Mouse (Mus musculus) ovary, postnatal 14 days (tissue): ENCODE data around the gene Cd300lf.

Experiments
- DNase-seq: peaks from one replicate; pipeline ENCODE4 v3.0.0; 2022; ENCODE audit warnings: low spot score

The Cd300lf gene

DNA sequence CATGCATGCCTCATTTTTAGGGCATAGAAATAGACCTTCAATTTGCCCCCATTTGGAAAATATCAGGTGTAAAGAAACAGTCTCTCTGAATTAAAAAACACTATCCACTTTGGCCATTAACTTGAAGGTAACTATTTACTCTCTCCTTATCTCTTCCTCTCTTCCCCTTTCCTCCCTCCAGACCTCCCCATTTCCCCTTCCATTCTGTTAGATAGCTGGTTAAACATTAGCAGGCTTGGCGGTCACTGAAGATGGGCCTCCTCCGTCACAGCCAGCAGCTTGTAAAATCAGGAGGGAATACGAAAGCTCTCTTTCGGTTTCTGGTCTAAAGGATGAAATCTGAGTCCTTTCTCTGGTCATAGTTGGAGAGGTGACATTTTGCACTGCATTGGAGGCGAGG is 57.9 kb downstream of the Cd300lf start:
- no peak for DNase-seq

DNA sequence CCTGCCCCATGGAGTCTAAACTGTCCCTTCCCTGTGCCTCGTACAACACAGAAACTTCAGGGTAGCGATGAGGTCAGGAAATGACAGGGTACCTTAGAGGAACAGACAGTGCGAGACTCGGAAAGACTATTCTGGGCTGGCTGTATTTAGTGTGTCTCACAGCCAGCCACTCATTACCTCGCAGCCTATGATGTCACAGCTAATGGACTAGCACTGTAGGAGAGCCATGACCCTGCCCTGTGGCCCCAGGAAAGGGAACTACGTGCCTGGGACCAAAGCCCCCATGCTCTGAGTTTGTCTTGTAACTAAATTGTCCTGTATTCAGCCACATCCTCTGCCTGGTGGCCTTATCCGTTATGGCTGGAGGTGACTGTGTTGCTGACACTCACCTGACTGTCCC is 58.4 kb downstream of the Cd300lf start:
- no peak for DNase-seq

DNA sequence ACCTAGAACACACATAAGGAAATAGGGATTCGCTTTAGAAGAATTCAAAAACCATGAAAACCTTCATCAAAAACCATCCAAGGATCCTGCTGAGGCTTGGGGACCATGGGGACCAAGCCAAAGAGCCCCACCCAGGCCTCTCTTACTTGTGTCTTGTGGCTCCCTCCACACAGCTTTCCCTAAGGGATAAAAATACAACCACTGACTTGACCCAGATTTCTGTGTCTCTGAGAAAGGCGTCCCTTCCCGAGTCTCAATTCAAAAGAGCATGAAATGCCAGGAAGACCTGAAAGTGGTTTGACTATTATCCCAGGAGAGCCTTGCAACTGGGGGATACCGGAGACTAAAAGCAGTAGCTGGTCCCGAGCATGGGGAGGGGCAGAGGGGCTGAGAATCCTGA is 60.8 kb downstream of the Cd300lf start:
- DNase-seq, result no peak

- no peak for DNase-seq
Measured at GRCm38 (mm10) chr11:115071631-115072294, 62.0 kb downstream of the Cd300lf start.

DNA sequence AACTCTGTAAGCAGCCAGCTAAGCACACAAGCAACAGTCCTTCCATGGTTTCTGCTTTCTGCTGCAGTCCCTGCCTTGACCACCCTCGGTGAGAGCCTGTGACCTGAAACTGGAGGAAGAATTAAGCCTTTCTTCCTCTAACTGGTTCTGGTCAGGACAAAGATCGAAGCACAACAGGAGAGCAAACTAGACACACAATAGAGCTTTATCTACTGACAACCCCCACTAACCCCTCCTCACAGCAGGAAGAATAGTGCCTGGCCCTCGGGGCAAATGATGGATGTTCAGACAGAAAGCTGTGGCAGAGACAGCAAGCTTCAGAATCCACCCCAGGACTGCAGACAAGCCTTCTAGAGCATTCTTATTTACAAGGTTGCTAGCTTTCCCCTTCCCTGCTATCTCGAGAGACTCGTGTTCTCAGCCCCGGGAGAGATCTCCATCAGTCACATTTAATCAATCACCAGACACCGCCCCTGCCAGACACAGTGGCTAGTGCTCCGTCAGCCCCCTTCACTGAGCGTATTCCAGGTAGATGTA is 62.7 kb downstream of the Cd300lf start:
- no peak for DNase-seq

DNA sequence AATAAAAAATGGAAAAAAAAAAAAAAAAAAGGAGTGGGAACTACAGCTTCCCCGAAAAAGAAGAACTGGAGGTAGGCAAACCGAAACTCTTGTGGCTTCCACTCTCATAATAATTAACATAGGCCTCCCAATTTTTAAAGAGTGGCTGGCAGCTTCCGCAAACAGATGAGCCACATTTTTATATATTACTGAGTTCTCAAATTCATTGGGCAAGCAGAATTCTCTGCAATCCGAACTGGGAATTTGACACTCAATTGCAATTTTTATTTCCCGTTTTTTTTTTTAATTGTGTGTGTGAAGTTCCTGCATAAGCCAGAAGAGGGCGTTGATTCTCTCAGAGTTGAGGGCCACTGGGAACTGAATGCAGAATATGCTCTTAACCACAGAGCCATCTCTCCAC is 67.0 kb downstream of the Cd300lf start:
- DNase-seq, result no peak
